In genomic region chr4:49223501-49223900, GRCm38 (mm10) we compare ENCODE assay signal across 28 mouse cellular contexts.
DNase-seq lines count a peak whose midpoint lies in the region; ATAC-seq lines count a peak whose summit lies in the region.
"Had no signal": no experiment of that assay in that cellular context is flagged by ENCODE, and none has a peak within 500 bp of the region (broad histone marks: within the 10 kb centered on the region; RNA-seq: fewer than 3 reads in every experiment).

No protein-coding gene starts in this region.

- no peak overlapping the region for H3K4me2 ChIP-seq in midbrain, embryonic 16.5 days (ENCODE audit: low read length)
- H3K4me2 ChIP-seq: embryonic facial prominence, embryonic 13.5 days; forebrain, embryonic 13.5 days; heart, embryonic 13.5 days; hindbrain, embryonic 12.5 days; hindbrain, embryonic 15.5 days had no signal

- peak; percentile 50; the same call in 1 of the 2 replicates for ATAC-seq in frontal cortex, adult (ENCODE audit: low TSS enrichment)
- ATAC-seq in midbrain, embryonic 16.5 days: peak; percentile 54; the same call in 1 of the 2 replicates
- ATAC-seq: forebrain, embryonic 13.5 days; forebrain, embryonic 16.5 days; inflammation-experienced regulatory T-cells, adult 6 months; intestine, embryonic 16.5 days had no signal

- H3K27ac ChIP-seq in midbrain, embryonic 16.5 days (ENCODE audit: low read length): no peak overlapping the region
- no peak overlapping the region for H3K27ac ChIP-seq in midbrain, embryonic 10.5 days (replicated peaks)
- H3K27ac ChIP-seq: embryonic facial prominence, embryonic 10.5 days; embryonic facial prominence, embryonic 13.5 days; forebrain, embryonic 10.5 days; forebrain, embryonic 13.5 days; heart, adult 2 months; heart, embryonic 10.5 days; heart, embryonic 13.5 days; hindbrain, embryonic 12.5 days; hindbrain, embryonic 15.5 days had no signal

- H3K4me1 ChIP-seq in midbrain, embryonic 16.5 days (ENCODE audit: control insufficient read depth, insufficient read depth, low read length): no peaks in the 10 kb centered on the region
- H3K4me1 ChIP-seq in midbrain, embryonic 10.5 days: no peaks in the 10 kb centered on the region
- H3K4me1 ChIP-seq: embryonic facial prominence, embryonic 10.5 days; forebrain, embryonic 10.5 days; heart, embryonic 10.5 days; heart, embryonic 13.5 days; hindbrain, embryonic 12.5 days; hindbrain, embryonic 15.5 days had no signal

- H3K4me3 ChIP-seq in midbrain, embryonic 16.5 days (ENCODE audit: low read depth, low read length): no peak overlapping the region
- H3K4me3 ChIP-seq in midbrain, embryonic 10.5 days: no peak overlapping the region
- H3K4me3 ChIP-seq: embryonic facial prominence, embryonic 10.5 days; embryonic facial prominence, embryonic 13.5 days; erythroblast, embryonic 14.5 days; forebrain, embryonic 10.5 days; forebrain, embryonic 13.5 days; heart, adult 2 months; heart, embryonic 10.5 days; heart, embryonic 13.5 days; hindbrain, embryonic 12.5 days; hindbrain, embryonic 15.5 days had no signal

- no peaks in the 10 kb centered on the region for H3K36me3 ChIP-seq in midbrain, embryonic 16.5 days (ENCODE audit: control insufficient read depth, insufficient read depth, low read length)
- H3K36me3 ChIP-seq in midbrain, embryonic 10.5 days: no peaks in the 10 kb centered on the region
- H3K36me3 ChIP-seq: embryonic facial prominence, embryonic 10.5 days; embryonic facial prominence, embryonic 13.5 days; forebrain, embryonic 10.5 days; heart, embryonic 10.5 days; heart, embryonic 13.5 days; hindbrain, embryonic 12.5 days; hindbrain, embryonic 15.5 days had no signal

- H3K9me3 ChIP-seq in midbrain, embryonic 16.5 days (replicated peaks; ENCODE audit: control insufficient read depth, low read length, poor library complexity, severe bottlenecking): no peaks in the 10 kb centered on the region
- no peaks in the 10 kb centered on the region for H3K9me3 ChIP-seq in midbrain, embryonic 10.5 days (replicated peaks)
- H3K9me3 ChIP-seq: embryonic facial prominence, embryonic 10.5 days; embryonic facial prominence, embryonic 13.5 days; forebrain, embryonic 10.5 days; forebrain, embryonic 13.5 days; heart, embryonic 10.5 days; heart, embryonic 13.5 days; hindbrain, embryonic 12.5 days; hindbrain, embryonic 15.5 days had no signal

- H3K9ac ChIP-seq in midbrain, embryonic 16.5 days (ENCODE audit: low read depth, low read length): no peak overlapping the region
- H3K9ac ChIP-seq: embryonic facial prominence, embryonic 13.5 days; forebrain, embryonic 13.5 days; heart, embryonic 13.5 days; hindbrain, embryonic 12.5 days; hindbrain, embryonic 15.5 days had no signal

- no peak for DNase-seq in frontal cortex, postnatal 36 days (ENCODE audit: low spot score in 2 of 2)
- DNase-seq in midbrain, embryonic 10.5 days (ENCODE audit: low spot score): no peak
- peak; percentile 16 for DNase-seq in fat pad, adult 2 months (ENCODE audit: extremely low read depth, low read depth, low spot score)
- no peak for DNase-seq in urinary bladder, postnatal 25 days (ENCODE audit: low spot score)
- DNase-seq: adrenal gland, postnatal 10 days; adrenal gland, postnatal 36 days; cerebellum, adult 11-12 months; cerebellum, adult 8-10 months; cerebellum, postnatal 10 days; cerebellum, postnatal 36 days; embryo, embryonic 11 days; gastrocnemius, postnatal 25 days; heart, adult 2 months; heart, postnatal 14 days had no signal

- no peaks in the 10 kb centered on the region for H3K27me3 ChIP-seq in midbrain, embryonic 16.5 days (ENCODE audit: control insufficient read depth, insufficient read depth, low read depth, low read length)
- no peaks in the 10 kb centered on the region for H3K27me3 ChIP-seq in midbrain, embryonic 10.5 days (ENCODE audit: low read depth, poor library complexity, severe bottlenecking)
- H3K27me3 ChIP-seq: embryonic facial prominence, embryonic 13.5 days; forebrain, embryonic 13.5 days; heart, embryonic 13.5 days; hindbrain, embryonic 12.5 days; hindbrain, embryonic 15.5 days had no signal

- WGBS in midbrain, embryonic 16.5 days: 82% methylated on average over 6 of the region's 6 CpGs
- WGBS in midbrain, embryonic 10.5 days: 90% methylated on average over 6 of the region's 6 CpGs
